Comparison of ENCODE assay signal across 9 mouse cellular contexts in the genomic region with DNA sequence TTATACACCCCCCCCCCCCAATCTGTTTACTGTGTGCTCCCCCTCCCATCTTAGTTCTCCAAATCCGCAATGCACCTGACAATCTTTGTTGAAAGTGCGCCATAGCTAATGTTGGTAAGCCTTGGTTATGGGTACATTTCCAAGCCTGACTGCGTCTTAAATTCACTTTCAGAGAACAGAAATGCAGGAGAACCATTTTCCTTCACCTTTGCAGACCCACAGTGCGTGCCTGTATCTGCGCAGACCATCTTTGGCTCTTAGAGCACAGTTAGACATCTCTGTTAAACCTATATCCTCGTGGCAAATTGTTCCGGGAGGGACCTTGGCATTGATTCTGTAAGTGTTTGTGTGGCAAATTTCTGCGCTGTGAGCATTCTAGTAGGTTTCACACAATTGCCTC. TPM values are rescaled to one million over a fixed set of nuclear protein-coding genes. Genes with fewer than 3 reads are reported as not detected.
DNase-seq lines count a peak whose midpoint lies in the region; ATAC-seq and TF ChIP-seq lines count a peak whose summit lies in the region.
"Had no signal": no experiment of that assay in that cellular context is flagged by ENCODE, and none has a peak within 500 bp of the region (broad histone marks: within the 10 kb centered on the region; RNA-seq: fewer than 3 reads in every experiment).

No protein-coding gene starts in this region.

- H3K9ac ChIP-seq in intestine, embryonic 14.5 days (ENCODE audit: low read length): no peak overlapping the region
- no peak overlapping the region for H3K9ac ChIP-seq in intestine, postnatal 0 days (ENCODE audit: low read depth, low read length)
- peak overlapping the region; percentile 46; the same call in 1 of the 2 replicates for H3K9ac ChIP-seq in hindbrain, embryonic 16.5 days (ENCODE audit: low read depth, low read length)
- H3K9ac ChIP-seq in neural tube, embryonic 12.5 days: no peak overlapping the region

- peaks cover 20% of the 10 kb centered on the region for H3K9me3 ChIP-seq in intestine, embryonic 14.5 days (ENCODE audit: control insufficient read depth, low read length)
- no peaks in the 10 kb centered on the region for H3K9me3 ChIP-seq in intestine, postnatal 0 days (ENCODE audit: control insufficient read depth)
- H3K9me3 ChIP-seq in forebrain, embryonic 10.5 days: peaks cover 16% of the 10 kb centered on the region
- H3K9me3 ChIP-seq in hindbrain, embryonic 16.5 days (ENCODE audit: control insufficient read depth, low read length): peaks cover 18% of the 10 kb centered on the region
- H3K9me3 ChIP-seq in neural tube, embryonic 12.5 days: peaks cover 15% of the 10 kb centered on the region

- H3K27ac ChIP-seq in intestine, embryonic 14.5 days (ENCODE audit: low read depth): no peak overlapping the region
- no peak overlapping the region; the same call in 1 of the 2 replicates for H3K27ac ChIP-seq in intestine, postnatal 0 days (ENCODE audit: low read depth, low read length)
- H3K27ac ChIP-seq in forebrain, embryonic 10.5 days: no peak overlapping the region
- peak overlapping the region; percentile 79 for H3K27ac ChIP-seq in hindbrain, embryonic 16.5 days (ENCODE audit: low read depth, low read length)
- H3K27ac ChIP-seq in neural tube, embryonic 12.5 days: no peak overlapping the region
- no peak overlapping the region for H3K27ac ChIP-seq in gastrocnemius, adult 2 months

- no peaks in the 10 kb centered on the region for H3K36me3 ChIP-seq in intestine, embryonic 14.5 days (ENCODE audit: control insufficient read depth, insufficient read depth, low read length)
- H3K36me3 ChIP-seq in intestine, postnatal 0 days (ENCODE audit: control insufficient read depth, insufficient read depth): peaks cover 9% of the 10 kb centered on the region; the same call in 1 of the 2 replicates
- H3K36me3 ChIP-seq in forebrain, embryonic 10.5 days (replicated peaks): peaks cover 17% of the 10 kb centered on the region
- peaks cover 15% of the 10 kb centered on the region for H3K36me3 ChIP-seq in hindbrain, embryonic 16.5 days (ENCODE audit: control insufficient read depth, insufficient read depth, low read length)
- H3K36me3 ChIP-seq in neural tube, embryonic 12.5 days: peaks cover 7% of the 10 kb centered on the region

- H3K4me1 ChIP-seq in intestine, embryonic 14.5 days (replicated peaks; ENCODE audit: control insufficient read depth, insufficient read depth, low read length): no peaks in the 10 kb centered on the region
- no peaks in the 10 kb centered on the region for H3K4me1 ChIP-seq in intestine, postnatal 0 days (replicated peaks; ENCODE audit: control insufficient read depth, insufficient read depth, low read length)
- H3K4me1 ChIP-seq in forebrain, embryonic 10.5 days: 0 out of 2 replicates have a peak, but pooled peaks cover 5% of the 10 kb centered on the region
- H3K4me1 ChIP-seq in hindbrain, embryonic 16.5 days (ENCODE audit: control insufficient read depth, insufficient read depth, low read depth, low read length): no peaks in the 10 kb centered on the region; the same call in 1 of the 2 replicates
- H3K4me1 ChIP-seq in neural tube, embryonic 12.5 days: no peaks in the 10 kb centered on the region

- no peak for TF ChIP-seq CTCF in intestine, postnatal 0 days (IDR thresholded peaks at IDR 0.05; ENCODE audit: low read depth)
- TF ChIP-seq CTCF in gastrocnemius, adult 2 months (IDR thresholded peaks at IDR 0.05): no peak

- H3K27me3 ChIP-seq in intestine, embryonic 14.5 days (replicated peaks; ENCODE audit: control insufficient read depth, insufficient read depth, low read length): no peaks in the 10 kb centered on the region
- no peaks in the 10 kb centered on the region for H3K27me3 ChIP-seq in intestine, postnatal 0 days (replicated peaks; ENCODE audit: control insufficient read depth, insufficient read depth, low read length)
- peaks cover 9% of the 10 kb centered on the region; the same call in 1 of the 2 replicates for H3K27me3 ChIP-seq in forebrain, embryonic 10.5 days (ENCODE audit: poor library complexity, severe bottlenecking)
- H3K27me3 ChIP-seq in hindbrain, embryonic 16.5 days (replicated peaks; ENCODE audit: control insufficient read depth, insufficient read depth, low read length): no peaks in the 10 kb centered on the region
- H3K27me3 ChIP-seq in neural tube, embryonic 12.5 days (replicated peaks): no peaks in the 10 kb centered on the region

- intact Hi-C loops in gastrocnemius, adult 2 months (cut with DNase I): no loop called here

- 83% methylated on average over 8 of the region's 8 CpGs for WGBS in intestine, embryonic 14.5 days
- WGBS in intestine, postnatal 0 days: 89% methylated on average over 8 of the region's 8 CpGs
- 80% methylated on average over 8 of the region's 8 CpGs for WGBS in forebrain, embryonic 10.5 days
- WGBS in hindbrain, embryonic 16.5 days: 67% methylated on average over 8 of the region's 8 CpGs
- 81% methylated on average over 8 of the region's 8 CpGs for WGBS in neural tube, embryonic 12.5 days

- H3K4me3 ChIP-seq in intestine, embryonic 14.5 days (ENCODE audit: low read depth, low read length): no peak overlapping the region
- no peak overlapping the region for H3K4me3 ChIP-seq in intestine, postnatal 0 days (ENCODE audit: low read depth, low read length)
- H3K4me3 ChIP-seq in forebrain, embryonic 10.5 days: peak overlapping the region; percentile 59
- peak overlapping the region; percentile 55 for H3K4me3 ChIP-seq in hindbrain, embryonic 16.5 days (ENCODE audit: low read length)
- peak overlapping the region; percentile 45 for H3K4me3 ChIP-seq in neural tube, embryonic 12.5 days
- H3K4me3 ChIP-seq in gastrocnemius, adult 2 months: no peak overlapping the region

- H3K4me2 ChIP-seq in intestine, embryonic 14.5 days (ENCODE audit: low read length): peak overlapping the region; percentile 55
- H3K4me2 ChIP-seq in intestine, postnatal 0 days (replicated peaks; ENCODE audit: low read depth): no peak overlapping the region; the same call in 1 of the 2 replicates
- H3K4me2 ChIP-seq in hindbrain, embryonic 16.5 days (ENCODE audit: low read length): peak overlapping the region; percentile 60
- H3K4me2 ChIP-seq in neural tube, embryonic 12.5 days (replicated peaks): peak overlapping the region; percentile 62

- ATAC-seq in intestine, embryonic 14.5 days (replicated peaks; ENCODE audit: low FRiP score, low TSS enrichment, low read depth): no peak
- no peak for ATAC-seq in intestine, postnatal 0 days
- ATAC-seq in hindbrain, embryonic 16.5 days: no peak; the same call in 1 of the 2 replicates
- no peak for ATAC-seq in neural tube, embryonic 12.5 days (ENCODE audit: low FRiP score, low read depth)

- no peak for DNase-seq in intestine, embryonic 14.5 days (ENCODE audit: low spot score)
- DNase-seq in forebrain, embryonic 10.5 days (ENCODE audit: extremely low spot score, low spot score): no peak
- no peak for DNase-seq in right cerebral cortex, adult 2 months (ENCODE audit: low spot score in 2 of 2)
- no peak for DNase-seq in ovary, postnatal 10 days (ENCODE audit: low spot score)
- no peak for DNase-seq in gastrocnemius, adult 2 months

RNA-seq across cellular contexts. Expression of a gene that starts 0.5 kb away (rescaled TPM):
- polyA plus RNA-seq in intestine, embryonic 14.5 days (2014; fragmentation: Nextera tagmentation; extraction: Ambion mirVana): 11.2 and 11.5 TPM in 2 replicates
- polyA plus RNA-seq in intestine, postnatal 0 days (2015; fragmentation: Nextera tagmentation; extraction: Ambion mirVana): 9.8 and 10.7 TPM in 2 replicates
- polyA plus RNA-seq in forebrain, embryonic 10.5 days (2016; fragmentation: Nextera tagmentation; extraction: Ambion mirVana): 4.3 and 4.8 TPM in 2 replicates
- 412 and 507 TPM in 2 replicates for polyA plus RNA-seq in hindbrain, embryonic 16.5 days (2015; fragmentation: Nextera tagmentation; extraction: Ambion mirVana)
- 67.1 and 72.7 TPM in 2 replicates for polyA plus RNA-seq in neural tube, embryonic 12.5 days (2016; fragmentation: Nextera tagmentation; extraction: Ambion mirVana)
- total RNA-seq in gastrocnemius, adult 2 months (2021): under 1 TPM; 0.15 to 0.20 TPM
- total RNA-seq: granulocyte monocyte progenitor cell, adult 5-6 weeks had no signal

Comparison
In these comparisons a context has a peak if more than half of its experiments do, and no peak if none do; other contexts are left out.
1. H3K4me3 ChIP-seq: peak in forebrain, embryonic 10.5 days (single experiment), hindbrain, embryonic 16.5 days (single experiment) and neural tube, embryonic 12.5 days (single experiment); none in intestine, embryonic 14.5 days (single experiment), intestine, postnatal 0 days (single experiment) and gastrocnemius, adult 2 months (single experiment).